Mouse (Mus musculus): ENCODE data around the gene Pram1.
A peak's percentile ranks its signal among the peaks of the same experiment; 100 is the strongest.
"Not testable (repeated sequence)": the region's sequence is repeated elsewhere in the genome, so short reads cannot be mapped to it uniquely, and the experiment has no call there.

Gene Pram1

DNA sequence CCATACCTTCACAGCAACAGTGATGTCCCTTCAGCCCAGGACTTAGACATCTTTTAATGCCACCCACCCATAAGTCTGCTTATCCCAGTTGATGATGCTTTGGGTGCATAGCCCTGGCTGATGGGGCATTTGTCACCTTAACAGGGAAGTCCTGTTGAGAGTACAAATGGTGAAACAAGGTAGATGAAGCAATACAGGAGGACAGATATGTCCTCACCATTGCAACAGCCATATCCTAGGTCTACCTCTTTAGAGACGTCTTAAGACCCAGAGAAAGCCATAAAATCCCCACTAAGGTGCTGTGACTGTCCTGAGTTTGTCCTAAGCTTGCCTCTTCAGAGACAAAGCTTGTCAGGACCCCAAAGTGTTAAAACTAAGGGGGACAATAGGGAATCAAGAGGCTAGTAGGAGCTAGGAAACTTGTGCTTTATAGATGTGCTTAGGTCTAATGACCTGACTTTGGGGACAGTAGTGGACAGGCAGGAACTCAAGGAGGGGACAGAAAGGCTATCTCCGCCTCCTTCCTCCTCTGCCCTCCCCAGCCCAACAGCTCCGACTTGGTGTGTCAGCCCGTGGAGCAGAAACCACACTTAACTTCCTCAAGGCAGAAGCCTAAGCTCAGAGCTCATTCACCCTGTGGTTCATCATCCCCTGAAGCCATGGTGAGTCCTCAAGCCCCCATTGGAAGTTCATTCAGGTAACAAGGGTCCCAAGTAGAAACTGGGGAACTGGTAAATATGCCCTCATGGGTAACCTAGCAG is at the start of gene Pram1:
Pram1 (plus strand) TSS at position 541 of the 761 bp plus-strand sequence.
- no peak for DNase-seq (ENCODE audit: low read depth, low spot score)

DNA sequence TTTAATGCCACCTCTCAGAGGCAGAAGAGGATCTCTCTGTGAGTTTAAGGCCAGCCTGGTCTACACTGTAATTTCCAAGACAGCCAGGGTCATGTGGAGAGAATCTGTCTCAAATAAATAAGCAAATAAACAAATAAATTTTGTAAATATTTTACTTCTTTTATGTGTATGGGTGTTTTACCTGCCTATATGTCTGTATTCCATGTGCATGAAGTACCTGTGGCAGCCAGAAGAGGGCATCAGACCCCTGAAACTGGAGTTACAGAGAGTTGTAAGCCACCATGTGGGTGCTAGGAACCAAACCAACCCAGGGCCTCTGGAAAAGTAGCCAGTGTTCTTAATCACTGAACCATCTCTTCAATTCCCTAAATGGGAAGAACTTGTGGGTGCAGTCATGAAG is 40.6 kb upstream of the Pram1 start:
- no peak for DNase-seq (ENCODE audit: low read depth, low spot score)

DNA sequence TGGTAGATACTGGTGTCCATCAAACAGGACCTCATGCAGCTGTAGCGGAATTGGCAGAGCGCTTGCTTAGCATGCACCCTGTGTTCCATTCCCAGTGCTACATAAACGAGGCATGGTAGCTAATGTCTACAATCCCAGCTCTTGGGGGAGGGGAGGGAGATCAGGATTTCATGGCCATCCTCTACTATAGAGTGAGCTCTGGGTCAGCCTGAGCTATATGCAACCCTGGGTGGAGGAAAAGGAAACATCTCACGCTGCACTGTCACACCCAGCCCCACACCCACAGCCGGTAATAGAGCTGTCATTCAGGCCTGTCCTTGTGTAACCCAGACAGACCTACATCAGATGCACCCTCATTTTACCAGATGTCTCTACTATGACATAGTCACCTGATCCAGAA is 39.4 kb upstream of the Pram1 start:
- DNase-seq (ENCODE audit: low read depth, low spot score), result no peak

DNA sequence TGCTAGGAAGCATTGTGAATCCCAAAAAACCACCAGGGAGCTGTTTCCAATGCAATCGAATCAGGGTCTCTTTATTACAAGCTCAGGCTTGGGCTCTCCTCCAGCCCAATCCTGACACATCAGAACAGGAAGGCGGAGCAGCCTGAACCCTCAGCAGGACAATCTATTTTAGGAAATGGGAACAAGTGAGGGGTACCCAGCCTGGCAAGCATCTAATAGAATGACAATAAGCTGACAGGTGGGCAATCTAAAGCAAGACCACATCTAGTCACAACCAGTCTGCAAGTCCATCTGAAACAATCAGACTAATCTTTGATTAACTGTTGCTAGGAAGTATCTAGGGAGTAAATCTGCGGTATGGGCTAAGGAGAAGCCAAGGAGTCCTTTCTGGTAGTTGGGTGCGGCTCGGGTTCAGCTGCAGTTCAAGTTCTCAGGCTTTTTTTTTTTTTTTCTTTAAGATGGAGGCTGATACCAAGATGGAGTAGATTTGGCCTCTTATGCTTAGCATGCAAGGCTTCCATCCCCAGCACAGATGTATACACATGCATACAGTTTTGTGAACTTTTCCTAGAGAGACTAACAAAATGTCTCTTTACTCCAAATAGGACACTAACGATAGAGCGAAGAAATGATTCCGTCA is 37.9 kb upstream of the Pram1 start:
- DNase-seq (ENCODE audit: low read depth, low spot score), result no peak

DNA sequence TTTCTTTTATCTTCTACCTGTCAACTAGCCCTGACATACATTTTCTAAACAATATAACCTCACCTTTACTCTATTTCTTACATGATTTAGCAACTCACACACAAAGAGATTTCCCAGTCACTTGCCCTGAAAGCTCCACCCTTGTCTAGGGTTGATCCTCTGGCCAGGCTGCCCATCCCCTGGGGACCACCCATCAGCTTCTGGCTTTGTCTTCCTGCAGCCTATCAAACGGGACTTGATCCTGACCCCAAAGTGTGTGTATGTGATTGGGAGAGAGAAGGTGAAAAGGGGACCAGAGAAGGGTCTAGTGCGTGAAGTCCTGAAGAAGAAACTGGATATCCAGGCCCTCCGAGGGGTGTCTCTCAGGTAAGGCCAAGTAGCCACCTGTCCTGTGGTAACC is 37.0 kb upstream of the Pram1 start:
- DNase-seq (ENCODE audit: low read depth, low spot score), result no peak

DNA sequence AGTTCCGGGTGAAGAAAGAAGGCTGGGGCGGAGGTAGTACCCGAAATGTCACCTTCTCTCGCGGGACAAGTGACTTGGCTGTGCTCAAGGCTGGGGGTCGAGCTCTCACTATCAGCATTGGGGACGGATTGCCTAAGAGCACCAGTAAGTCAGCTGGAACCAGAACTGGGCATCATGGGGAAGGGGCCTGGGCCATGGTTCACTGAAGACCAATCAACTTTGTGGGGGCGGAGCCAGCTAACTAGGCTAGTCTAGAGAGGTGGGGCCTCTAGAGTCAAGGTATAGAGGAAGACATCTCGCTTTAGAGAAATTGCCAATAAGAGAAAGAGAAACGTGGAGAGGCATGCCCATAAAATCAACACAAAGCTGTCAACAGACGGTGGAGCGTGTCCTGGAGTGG is 35.9 kb upstream of the Pram1 start:
- DNase-seq (ENCODE audit: low read depth, low spot score), result no peak

DNA sequence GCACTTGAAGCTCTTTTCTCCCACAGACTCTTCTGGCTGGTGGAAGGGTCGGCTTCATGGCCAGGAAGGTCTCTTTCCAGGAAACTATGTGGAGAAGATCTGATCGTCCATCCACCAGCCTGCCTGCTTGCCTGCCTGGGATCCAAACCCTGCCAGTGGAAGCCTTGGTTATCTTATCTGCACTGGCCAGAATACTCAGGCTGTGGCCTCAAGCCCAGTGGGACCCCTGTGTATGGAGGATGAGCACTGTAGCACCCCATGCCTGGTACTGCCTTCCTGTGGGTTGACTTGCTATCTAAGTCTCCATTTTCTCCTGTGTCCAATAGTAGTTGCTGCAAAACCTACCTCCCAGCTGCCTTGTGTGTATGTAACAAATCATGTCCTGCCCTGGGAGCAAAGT is 30.6 kb upstream of the Pram1 start:
- no peak for DNase-seq (ENCODE audit: low read depth, low spot score)

DNA sequence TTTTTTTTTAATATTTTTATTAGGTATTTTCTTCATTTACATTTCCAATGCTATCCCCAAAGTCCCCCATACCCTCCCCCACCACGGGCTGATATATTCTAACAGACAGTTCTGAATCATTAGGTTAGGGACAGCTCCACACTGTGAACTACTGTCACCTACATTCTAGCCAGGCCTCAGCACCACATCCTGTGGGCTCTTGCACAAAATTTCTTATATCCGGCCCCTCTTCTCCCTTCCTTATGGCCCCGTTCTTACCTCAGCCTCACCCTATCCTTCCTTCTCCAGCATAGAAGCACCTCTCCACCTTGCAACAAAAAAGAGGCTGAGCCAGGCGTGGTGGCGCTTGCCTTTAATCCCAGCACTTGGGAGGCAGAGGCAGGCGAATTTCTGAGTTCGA is 27.3 kb upstream of the Pram1 start:
- DNase-seq (ENCODE audit: low read depth, low spot score), result no peak

DNA sequence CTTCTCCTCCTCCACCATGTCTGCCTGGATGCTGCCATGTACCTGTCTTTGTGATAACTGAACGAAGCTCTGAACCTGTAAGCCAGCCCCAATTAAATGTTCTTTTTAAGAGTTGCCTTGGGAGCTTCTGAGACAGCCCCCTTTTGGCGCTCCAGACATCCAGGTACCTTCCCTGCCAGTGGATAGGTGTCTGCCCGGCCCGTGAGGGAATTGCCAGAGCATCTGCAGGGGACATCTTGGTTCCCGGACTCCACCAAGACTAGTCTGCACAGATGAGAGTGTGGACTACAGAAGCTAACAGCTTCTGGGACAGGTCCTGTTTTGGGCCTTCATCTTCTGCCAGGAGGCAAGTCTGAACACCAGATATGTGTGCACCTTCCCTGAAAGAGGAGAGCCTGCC is 24.1 kb upstream of the Pram1 start:
- DNase-seq (ENCODE audit: low read depth, low spot score), result not testable (repeated sequence)

DNA sequence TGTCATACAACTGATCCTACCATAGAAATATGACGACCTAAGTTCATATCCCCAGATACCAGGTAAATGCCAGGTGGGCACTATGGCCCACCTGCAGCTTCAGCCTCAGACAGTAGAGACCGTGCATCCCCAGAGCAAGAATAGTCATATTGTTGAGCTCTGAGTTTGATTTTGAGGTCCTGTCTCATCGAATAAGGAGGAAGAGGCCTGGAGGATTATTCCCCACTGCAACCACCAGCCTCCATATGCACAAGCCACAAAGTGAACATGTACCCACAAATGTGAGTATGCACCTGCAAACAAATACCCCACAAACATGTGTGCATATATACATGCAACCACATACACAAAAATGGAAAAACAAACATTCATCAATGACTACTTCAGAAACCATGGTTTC is 10.6 kb upstream of the Pram1 start:
- DNase-seq (ENCODE audit: low read depth, low spot score), result no peak

DNA sequence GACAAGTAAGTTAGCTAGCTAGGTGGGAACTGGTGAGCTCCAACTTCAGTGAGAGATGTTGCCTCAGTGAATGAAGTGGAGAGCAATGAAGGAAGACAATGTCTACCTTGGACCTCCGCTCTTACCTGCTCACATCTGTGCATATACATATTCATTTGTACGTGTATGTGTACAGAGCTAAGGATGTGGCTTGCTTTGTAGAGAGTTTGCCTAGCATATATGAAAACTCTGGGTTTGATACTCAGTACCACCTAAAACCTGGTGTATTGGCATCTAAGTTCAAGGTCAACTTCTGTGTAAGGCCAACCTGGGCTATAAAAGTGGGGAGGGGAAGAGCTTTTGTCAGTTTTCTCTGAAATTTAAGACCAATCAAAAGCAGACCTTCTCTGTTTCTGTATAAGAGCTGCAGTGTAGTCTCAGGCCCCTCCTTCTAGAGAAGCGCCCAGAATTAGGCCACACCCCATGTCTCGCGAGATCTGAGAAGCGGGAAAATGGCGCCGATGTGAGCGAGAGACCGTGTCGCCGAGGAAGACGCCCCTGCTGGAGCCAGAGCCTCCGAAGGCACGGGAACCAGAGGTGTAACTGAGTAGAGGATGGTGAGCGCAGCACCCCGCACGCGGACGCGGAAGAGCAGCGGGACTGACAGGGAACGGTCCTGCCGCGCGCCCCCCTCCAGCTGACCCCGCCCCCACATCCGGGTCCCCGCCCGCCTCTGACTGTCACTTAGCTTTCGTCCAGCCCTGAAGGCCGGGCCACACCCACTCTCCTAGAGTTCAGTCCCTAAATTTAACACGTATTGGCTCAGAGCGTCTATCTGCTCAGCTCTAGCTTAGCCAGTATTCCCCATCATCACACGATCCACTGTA is 9.0 kb upstream of the Pram1 start, which contains the start of gene Zfp414:
Zfp414 (plus strand) TSS at position 470 of the 866 bp plus-strand sequence.
- peak; percentile 89 for DNase-seq (ENCODE audit: low read depth, low spot score)

DNA sequence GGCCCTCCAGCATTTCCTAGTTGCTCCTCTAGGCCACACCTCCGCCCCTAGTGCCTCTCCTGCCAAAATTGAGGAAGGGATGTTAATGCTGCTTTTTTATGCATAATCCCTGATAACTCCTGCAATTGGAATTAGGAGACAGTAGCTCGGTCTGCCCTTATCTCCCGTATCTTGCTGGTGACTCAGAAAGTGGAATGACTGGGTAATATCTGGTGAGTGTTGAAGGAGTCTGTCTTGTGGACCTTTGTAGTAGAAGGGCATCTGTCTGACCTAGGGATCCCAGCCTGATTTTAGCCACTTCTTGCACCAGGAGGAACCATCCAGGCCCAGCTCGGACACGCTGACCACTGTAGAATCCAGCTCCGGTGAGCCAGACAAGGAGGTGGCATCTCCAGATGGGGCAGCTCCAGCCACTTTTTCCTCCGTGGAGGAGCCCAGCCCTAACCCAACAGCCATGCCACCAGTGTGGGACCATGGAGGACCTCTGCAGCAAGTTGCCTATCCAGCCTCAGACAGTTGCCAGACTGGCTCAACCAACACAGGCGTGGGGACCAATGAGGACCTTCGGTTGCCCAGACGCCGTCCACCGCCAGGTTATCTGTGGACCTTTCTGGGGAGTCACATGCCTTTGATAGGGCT is 8.2 kb upstream of the Pram1 start:
- no peak for DNase-seq (ENCODE audit: low read depth, low spot score)

DNA sequence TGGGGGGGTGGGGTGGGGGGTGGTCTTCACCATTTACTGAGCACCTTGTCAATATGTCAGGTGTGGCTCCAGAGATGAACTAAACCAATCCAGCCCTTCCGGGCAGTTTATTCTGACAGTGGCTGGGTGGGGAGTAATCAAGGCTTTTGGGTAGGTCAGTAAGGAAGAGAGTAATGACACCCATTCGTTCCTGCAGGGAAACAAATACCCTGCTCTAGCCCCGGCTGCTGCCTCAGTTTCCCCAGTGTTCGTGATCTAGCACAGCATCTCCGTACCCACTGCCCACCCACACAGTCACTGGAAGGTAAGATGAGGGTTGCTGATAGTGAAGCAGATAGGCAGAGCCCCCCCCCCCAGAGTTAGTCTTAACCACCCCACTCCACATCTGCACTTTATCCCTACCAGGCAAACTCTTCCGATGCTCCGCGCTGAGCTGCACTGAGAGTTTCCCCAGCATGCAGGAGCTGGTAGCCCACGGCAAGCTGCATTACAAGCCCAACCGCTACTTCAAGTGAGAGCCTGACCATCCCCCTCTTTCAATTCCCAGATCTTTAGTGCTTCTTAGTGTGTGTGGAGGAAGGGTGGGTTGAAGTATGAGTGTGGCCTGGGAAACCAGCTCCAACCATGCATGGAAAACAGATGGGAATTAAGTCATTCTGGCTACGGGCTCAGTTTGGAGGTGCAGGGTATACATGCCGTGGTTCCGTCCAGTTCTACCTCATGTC is 7.5 kb upstream of the Pram1 start:
- DNase-seq (ENCODE audit: low read depth, low spot score), result no peak

DNA sequence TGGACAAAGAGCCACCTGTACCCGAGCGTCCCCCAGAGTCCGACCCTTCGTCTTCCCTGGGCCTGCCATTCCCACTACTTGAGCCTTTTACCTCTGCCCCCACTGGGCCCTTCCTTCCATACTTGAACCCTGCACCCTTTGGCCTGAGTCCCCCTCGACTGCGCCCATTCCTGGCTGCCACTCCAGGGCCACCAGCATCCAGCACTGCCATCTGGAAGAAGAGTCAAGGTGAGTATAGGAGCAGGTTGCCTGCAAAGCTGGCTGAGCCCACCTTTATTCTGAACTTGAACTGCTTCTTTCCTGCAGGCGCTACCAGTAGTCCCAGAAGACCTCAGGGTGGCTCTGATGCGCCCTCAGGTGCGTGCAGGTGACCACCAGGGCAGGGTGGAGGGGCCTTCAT is 6.6 kb upstream of the Pram1 start:
- no peak for DNase-seq (ENCODE audit: low read depth, low spot score)

DNA sequence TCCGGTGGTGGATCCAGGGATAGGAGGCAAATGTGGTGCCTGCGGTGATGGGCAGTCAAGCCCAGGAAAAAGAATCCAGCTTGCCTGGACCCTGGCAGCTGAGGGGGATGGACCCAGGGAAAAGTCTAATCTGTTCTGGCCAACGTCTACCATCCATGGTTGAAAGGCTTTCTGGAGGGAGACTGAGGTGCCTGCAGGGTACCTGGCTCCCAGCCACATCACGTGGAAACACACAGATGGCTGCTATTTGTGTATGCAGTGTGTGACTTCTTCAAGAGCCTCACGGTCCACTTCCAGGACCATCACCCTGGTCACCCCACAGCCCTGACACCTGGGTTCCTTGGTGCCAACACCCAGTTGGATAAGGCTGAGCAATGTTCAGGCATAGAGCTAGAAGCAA is 6.1 kb upstream of the Pram1 start:
- DNase-seq (ENCODE audit: low read depth, low spot score), result no peak

DNA sequence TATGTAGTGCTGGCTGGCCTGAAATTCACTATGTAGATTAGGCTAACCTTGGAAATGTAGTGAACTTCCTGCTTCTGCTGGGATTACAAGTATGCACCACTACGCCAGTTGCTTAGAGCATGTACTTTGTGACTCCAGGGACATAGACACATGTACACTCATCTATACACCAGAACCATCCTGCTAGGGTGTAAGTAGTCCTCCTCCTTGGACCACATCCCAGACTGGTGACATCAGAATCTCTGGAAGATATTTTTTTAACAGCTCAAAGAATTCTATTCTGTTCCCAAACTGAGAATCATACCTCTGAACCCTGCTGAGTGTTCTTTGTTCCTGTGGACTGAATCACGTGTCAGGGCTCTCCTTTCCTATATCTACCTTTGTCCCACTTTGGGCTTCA is 818 bp upstream of the Pram1 start:
- DNase-seq (ENCODE audit: low read depth, low spot score), result no peak

DNA sequence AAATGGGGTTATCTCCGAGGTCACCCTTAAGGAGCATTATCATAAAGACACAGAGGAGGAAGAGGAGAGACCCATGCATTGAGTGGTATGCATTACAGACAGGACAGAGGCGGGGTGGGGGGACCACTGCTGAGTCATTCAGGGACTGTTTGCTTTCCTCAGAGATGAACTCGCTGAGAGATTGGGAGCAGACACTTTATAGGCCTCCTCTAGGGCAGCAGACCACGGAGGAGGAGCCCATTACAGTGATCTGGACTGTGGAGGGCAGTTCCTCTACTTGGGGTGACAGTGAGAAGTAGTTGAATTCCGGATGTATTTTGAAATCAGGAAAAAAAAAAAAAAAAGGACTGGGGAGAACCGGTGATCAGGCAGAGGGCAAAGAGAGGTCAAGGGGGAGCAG is 1.9 kb downstream of the Pram1 start:
- DNase-seq (ENCODE audit: low read depth, low spot score), result no peak

DNA sequence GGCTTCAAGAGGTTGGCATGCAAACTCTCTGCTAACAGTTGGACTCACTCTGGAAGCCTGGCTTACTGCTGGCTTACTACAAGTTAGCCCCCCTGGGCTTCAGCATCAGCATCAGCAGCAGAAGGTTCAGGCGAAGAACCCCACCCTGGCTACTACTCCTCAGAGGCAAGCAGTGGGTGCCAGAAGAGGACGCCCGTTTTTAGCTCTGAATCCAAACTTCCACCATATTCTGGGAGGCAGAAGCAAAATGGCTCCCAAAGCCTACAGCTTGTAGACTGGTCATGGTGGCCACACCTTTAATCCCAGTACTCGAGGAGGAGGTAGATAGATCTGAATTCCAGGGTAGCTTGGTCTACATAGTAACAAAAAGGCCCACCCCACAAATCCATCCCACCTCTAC is 6.2 kb downstream of the Pram1 start:
- DNase-seq (ENCODE audit: low read depth, low spot score), result no peak

DNA sequence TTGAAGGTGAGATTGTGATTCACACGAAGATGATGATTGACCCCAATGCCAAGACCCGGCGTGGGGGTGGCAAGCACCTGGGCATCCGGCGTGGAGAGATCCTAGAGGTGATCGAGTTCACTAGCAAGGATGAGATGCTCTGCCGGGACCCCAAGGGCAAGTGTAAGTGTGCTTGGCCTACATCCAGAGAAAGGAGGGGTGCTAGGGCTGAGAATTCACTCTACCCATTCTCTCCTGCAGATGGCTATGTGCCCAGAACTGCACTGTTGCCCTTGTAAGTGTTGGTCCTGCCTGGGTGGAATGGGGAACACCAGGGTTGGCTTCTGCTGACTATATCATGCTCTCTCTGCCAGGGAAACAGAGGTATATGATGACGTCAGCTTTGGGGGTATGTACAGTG is 7.2 kb downstream of the Pram1 start:
- DNase-seq (ENCODE audit: low read depth, low spot score), result no peak

DNA sequence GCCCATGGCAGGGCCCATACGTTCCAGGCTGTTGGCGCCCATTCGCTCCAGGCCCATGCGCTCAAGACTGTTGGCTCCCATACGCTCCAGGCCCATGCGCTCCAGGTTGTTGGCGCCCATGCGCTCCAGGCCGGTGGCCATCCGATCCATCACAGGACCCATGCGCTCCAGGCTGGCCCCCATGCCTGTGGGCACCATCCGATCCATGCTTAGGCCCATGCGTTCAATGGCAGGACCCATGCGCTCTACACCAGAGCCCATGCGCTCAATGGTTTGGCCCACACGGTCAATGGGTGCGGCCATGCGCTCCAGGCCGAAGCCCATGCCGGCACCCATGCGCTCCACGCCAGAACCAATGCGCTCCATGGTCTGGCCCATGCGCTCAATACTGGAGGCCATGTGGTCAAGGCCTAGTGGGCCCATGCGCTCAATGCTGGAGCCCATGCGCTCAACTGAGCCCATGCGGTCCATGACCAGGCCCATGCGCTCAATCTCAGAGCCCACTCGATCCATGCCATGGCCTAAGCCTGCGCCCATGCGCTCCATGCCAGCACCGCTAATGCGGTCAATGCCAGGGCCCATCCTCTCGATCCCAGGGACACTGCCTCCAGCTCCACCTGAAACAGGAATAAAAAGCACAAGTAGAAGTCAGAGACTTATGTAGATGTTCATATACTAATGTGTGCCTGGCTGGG is 12.1 kb downstream of the Pram1 start:
- DNase-seq (ENCODE audit: low read depth, low spot score), result no peak

DNA sequence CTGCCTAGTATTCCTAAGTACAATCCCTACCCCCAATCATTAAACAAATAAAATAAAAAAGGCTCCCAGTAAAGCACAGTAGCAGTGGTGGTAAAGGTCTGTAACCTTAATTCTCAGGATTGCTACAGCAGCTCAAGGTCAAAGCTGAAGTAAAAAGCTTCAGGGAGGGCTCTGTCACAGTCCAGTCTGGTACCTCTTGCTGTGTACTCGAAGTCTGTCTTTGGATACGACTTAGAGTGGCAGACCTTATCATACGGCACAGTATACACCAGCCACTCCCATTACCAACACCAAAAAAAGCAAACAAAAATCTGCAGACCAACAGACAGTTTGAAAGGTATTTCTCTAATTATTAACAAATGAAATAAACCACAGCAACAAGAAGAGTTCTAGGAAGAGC is 29.0 kb downstream of the Pram1 start:
- no peak for DNase-seq (ENCODE audit: low read depth, low spot score)

Data from brain, embryonic 18.5 days (tissue).